Mouse (Mus musculus): ENCODE results near the gene Mfsd4b1.

The Mfsd4b1 gene

GRCm38 (mm10) chr10:39960441-39960822 lies 64.6 kb downstream of the Mfsd4b1 start:
- DNase-seq (ENCODE audit: low spot score in 2 of 2), result no peak

DNA sequence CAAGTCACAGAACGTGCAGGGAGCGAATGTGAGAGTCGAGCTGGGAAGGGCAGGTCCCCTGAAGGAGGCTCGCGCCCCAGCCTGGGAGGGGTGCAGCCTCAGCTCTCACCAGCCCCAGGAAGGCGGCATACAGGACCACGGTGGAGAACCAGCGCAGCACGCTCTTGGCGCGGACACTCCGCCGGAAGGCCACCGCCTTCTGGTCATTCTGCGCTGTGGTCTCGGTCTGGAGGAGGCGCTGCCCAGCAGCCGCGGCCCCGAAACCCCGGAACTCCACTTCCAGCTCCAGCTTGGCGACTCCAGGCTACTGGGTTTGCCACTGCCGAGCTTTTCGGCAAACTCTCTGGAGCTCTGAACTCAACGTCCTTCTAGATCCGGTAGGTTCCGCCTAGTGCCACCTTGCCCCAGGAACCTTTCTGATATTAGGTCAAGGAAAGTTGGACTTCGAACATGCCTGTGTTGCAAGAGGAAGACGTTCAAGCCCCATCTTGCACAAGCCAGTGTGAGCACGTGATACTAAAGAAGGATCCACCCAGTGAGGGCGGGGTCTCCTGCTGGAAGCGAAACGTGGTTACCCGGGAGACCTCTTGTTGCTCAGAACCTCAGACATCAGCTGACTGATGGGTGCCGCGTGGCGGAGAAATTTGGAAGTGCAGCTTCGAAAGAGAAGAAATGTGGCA lies 65.2 kb downstream of the Mfsd4b1 start, which contains the start of gene Mfsd4b3:
Mfsd4b3 (minus strand) TSS at position 393 of the 680 bp plus-strand sequence.
- DNase-seq (ENCODE audit: low spot score in 2 of 2), result peak; percentile 90 to 93

GRCm38 (mm10) chr10:39958266-39958665 lies 66.8 kb downstream of the Mfsd4b1 start:
- no peak for DNase-seq (ENCODE audit: low spot score in 2 of 2)

GRCm38 (mm10) chr10:39956340-39956878 lies 68.7 kb downstream of the Mfsd4b1 start:
- DNase-seq (ENCODE audit: low spot score in 2 of 2), result no peak

DNA sequence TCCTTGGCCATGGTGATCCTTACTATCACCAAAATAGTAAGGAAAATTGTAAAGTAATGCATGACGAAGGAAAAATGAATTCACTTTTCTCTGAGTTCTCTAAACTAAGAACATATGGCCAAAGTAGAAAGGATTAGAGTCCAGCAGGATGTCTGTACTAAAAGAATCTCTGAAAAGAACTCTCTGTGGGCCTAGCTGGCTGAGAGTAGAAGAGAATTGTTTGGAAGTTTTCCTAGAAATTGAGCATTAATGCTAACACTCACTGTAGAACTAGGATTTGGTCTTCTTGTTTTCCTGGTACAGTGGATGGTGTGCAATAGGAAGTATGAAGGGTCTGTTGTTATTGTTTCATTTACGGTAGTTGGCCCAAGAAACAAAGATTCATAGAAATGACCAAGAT lies 69.9 kb downstream of the Mfsd4b1 start:
- DNase-seq (ENCODE audit: low spot score in 2 of 2), result no peak

Measured in urinary bladder, postnatal 4 days (tissue).